Mouse (Mus musculus): ENCODE results near the gene Fgfrl1. TPM values are rescaled to one million over a fixed set of nuclear protein-coding genes. Genes with fewer than 3 reads are reported as not detected.
A peak's percentile ranks its signal among the peaks of the same experiment; 100 is the strongest.

Gene Fgfrl1
- polyA plus RNA-seq, 1 experiment from 2014 or later: 7.0 TPM

DNA sequence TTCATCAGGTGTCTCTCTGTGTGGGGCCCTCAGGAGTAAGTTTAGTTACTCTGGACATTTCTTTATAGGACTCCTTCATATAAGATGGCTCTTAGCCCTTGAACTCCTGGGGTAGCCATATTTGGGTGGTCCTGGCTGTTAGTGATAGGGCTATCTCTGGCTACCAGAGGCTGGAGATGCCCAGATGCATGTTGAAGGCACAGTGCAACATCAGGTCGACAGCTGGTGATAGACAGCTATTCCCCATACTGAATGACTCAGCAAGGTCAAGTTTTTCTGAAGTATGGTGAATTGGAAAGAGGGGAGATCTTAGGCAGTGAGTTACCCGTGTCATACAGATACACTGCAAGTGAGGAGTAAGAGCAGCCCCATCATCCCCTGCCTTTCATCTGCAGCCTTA, 15.6 kb downstream of the Fgfrl1 start:
- no peak overlapping the region for H3K4me2 ChIP-seq (replicated peaks)
- no peak overlapping the region for H3K4me3 ChIP-seq (replicated peaks; ENCODE audit: low read length)
- H3K27me3 ChIP-seq (ENCODE audit: control insufficient read depth, insufficient read depth, low read length): no peaks in the 10 kb centered on the region
- no peaks in the 10 kb centered on the region for H3K4me1 ChIP-seq (replicated peaks; ENCODE audit: control insufficient read depth, insufficient read depth, low read length)
- 95% methylated on average over 2 of the region's 2 CpGs for WGBS
- ATAC-seq (ENCODE audit: low FRiP score) (no peak), DNase-seq (ENCODE audit: low spot score) (no peak)
- no peaks in the 10 kb centered on the region; the same call in 1 of the 2 replicates for H3K36me3 ChIP-seq (replicated peaks; ENCODE audit: control insufficient read depth, insufficient read depth)
- H3K9me3 ChIP-seq (ENCODE audit: control insufficient read depth, low read length): no peaks in the 10 kb centered on the region
- no peak overlapping the region for H3K27ac ChIP-seq
- no peak overlapping the region for H3K9ac ChIP-seq

DNA sequence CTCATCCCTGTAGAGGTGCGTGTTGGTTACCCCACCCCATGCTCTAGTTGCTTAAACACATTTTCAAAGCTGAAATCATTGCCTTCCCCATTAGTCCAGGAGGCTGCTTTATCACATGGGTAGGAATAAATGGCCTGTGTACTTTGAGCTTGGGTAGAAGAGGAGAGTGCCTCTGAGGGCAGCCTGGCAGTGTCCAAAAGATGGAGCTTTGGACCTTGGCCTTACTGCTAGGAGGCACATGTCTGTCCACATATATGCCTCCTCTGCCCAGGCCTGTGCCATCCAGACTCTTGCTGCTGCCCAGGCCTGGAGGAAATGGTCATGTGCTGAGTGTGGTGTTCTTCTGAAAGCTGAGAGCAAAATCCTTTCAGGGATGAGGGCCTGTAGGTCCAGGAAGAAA, 16.2 kb downstream of the Fgfrl1 start:
- Histone ChIP-seq H3K4me3 (replicated peaks; ENCODE audit: low read length) (no peak overlapping the region), H3K36me3 (replicated peaks; ENCODE audit: control insufficient read depth, insufficient read depth) (no peaks in the 10 kb centered on the region; the same call in 1 of the 2 replicates), H3K9ac (no peak overlapping the region), H3K27me3 (ENCODE audit: control insufficient read depth, insufficient read depth, low read length) (no peaks in the 10 kb centered on the region), H3K4me1 (replicated peaks; ENCODE audit: control insufficient read depth, insufficient read depth, low read length) (no peaks in the 10 kb centered on the region), H3K9me3 (ENCODE audit: control insufficient read depth, low read length) (no peaks in the 10 kb centered on the region), H3K27ac (no peak overlapping the region), H3K4me2 (replicated peaks) (no peak overlapping the region)
- DNase-seq (ENCODE audit: low spot score) (no peak), ATAC-seq (ENCODE audit: low FRiP score) (no peak)
- WGBS: 100% methylated on average over 1 of the region's 1 CpGs

DNA sequence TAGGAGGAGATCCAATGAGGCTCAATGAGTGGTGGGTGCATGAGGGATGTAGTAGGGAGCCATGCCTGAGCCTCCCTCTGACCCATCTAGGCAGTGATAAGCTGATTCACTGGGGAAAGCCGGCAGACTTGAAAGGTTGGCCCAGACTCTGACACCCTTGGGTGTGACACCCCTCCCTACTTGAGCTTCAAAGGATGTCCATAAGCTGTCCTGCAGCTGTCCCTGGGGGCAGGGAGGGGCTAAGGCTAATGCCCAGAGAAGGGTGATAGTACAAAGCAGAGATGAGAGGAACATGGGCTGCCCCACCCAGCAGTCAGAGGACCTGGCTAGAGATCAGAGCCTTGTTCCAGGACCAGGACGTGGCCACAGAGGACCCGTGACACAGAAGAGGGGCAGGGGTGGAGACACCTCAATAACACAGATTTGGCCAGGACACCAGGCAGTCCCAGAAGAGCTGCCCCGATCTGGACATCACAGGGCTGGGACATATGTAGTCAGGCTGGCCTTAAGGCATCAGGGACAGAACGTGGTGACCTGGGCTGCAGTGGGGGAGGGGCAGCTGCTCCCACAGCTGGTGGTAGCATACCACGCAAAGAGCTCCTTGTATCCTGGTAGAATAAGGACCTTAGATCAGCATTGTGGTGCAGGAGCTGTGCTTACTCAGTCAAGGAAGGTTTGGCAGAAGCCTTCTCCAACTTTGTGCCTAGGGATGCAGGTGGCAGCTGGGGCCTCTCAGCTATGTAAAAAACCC, 17.0 kb downstream of the Fgfrl1 start:
- H3K4me3 ChIP-seq (replicated peaks; ENCODE audit: low read length): no peak overlapping the region
- DNase-seq (ENCODE audit: low spot score) (no peak), ATAC-seq (ENCODE audit: low FRiP score) (no peak)
- no peaks in the 10 kb centered on the region for H3K9me3 ChIP-seq (ENCODE audit: control insufficient read depth, low read length)
- no peaks in the 10 kb centered on the region; the same call in 1 of the 2 replicates for H3K36me3 ChIP-seq (replicated peaks; ENCODE audit: control insufficient read depth, insufficient read depth)
- no peak overlapping the region for H3K4me2 ChIP-seq (replicated peaks)
- H3K4me1 ChIP-seq (replicated peaks; ENCODE audit: control insufficient read depth, insufficient read depth, low read length): no peaks in the 10 kb centered on the region
- no peaks in the 10 kb centered on the region for H3K27me3 ChIP-seq (ENCODE audit: control insufficient read depth, insufficient read depth, low read length)
- no peak overlapping the region for H3K27ac ChIP-seq
- WGBS: 65% methylated on average over 6 of the region's 6 CpGs
- no peak overlapping the region for H3K9ac ChIP-seq

DNA sequence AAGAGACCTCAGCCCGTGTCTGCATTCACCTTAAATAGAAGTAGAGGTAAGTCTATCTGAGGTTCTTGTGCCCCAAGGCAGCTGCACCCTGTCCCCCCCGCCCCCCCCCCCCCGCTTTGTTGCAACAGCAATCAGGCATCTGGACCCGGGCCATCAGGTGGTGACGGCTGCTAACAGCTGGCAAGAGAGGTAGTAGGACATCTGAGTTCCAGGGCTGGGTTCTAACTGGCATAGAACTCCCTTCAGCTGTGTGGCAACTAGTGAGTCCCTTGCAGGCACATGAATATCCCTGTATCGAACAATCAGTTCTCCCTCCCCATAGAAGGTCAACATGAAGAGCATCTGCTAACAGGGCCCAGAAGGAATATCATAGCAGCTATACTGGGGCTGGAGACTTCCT, 19.8 kb downstream of the Fgfrl1 start:
- Histone ChIP-seq H3K4me1 (replicated peaks; ENCODE audit: control insufficient read depth, insufficient read depth, low read length) (no peaks in the 10 kb centered on the region), H3K4me3 (replicated peaks; ENCODE audit: low read length) (no peak overlapping the region), H3K9ac (no peak overlapping the region), H3K9me3 (ENCODE audit: control insufficient read depth, low read length) (no peaks in the 10 kb centered on the region), H3K27me3 (ENCODE audit: control insufficient read depth, insufficient read depth, low read length) (no peaks in the 10 kb centered on the region), H3K4me2 (replicated peaks) (no peak overlapping the region), H3K27ac (no peak overlapping the region), H3K36me3 (replicated peaks; ENCODE audit: control insufficient read depth, insufficient read depth) (no peaks in the 10 kb centered on the region)
- WGBS: 87% methylated on average over 5 of the region's 6 CpGs
- ATAC-seq (ENCODE audit: low FRiP score) (no peak), DNase-seq (ENCODE audit: low spot score) (no peak)

DNA sequence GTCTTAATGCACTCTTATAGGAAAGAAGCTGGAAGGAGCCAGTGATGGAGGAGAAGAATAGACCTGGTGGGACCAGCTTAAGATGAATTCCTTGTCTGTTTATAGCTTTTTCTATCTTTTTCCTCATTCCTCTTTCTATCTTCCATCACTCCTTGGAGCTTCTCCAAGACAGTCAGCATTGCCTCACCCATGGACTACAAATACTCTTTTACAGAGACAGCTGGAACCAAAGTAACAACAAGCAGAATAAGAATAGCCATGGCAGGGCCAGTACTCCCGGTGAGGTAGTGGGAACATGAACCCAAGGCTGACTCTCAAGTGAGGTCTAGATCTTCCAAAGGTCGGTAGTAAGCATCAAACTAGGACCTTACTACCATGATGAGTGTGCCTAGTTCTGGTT, 20.9 kb downstream of the Fgfrl1 start:
- Histone ChIP-seq H3K36me3 (replicated peaks; ENCODE audit: control insufficient read depth, insufficient read depth) (no peaks in the 10 kb centered on the region), H3K9me3 (ENCODE audit: control insufficient read depth, low read length) (no peaks in the 10 kb centered on the region), H3K27me3 (ENCODE audit: control insufficient read depth, insufficient read depth, low read length) (no peaks in the 10 kb centered on the region), H3K4me3 (replicated peaks; ENCODE audit: low read length) (no peak overlapping the region), H3K27ac (no peak overlapping the region), H3K4me1 (replicated peaks; ENCODE audit: control insufficient read depth, insufficient read depth, low read length) (no peaks in the 10 kb centered on the region), H3K9ac (no peak overlapping the region), H3K4me2 (replicated peaks) (no peak overlapping the region)
- no peak for DNase-seq (ENCODE audit: low spot score)
- WGBS: 89% methylated on average over 2 of the region's 2 CpGs
- no peak for ATAC-seq (ENCODE audit: low FRiP score)

DNA sequence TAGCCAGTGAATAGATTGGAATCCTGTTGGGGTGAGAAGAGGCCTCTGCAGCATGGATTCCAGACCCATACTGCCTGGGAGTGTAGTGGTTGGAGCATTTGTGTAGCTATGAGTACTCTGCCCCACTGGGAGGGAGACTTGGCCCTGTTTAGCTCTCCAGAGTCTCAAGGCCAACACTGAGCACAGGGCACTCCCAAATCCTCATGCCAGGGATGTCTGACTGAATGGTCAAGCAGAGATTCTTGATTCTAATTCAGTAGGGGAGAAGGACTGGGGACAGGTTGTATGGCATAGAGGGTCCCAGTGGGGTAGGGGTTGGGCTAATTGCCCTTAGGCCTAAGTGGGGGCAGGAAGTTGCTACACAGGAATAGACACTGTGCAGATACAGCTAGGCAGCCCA, 21.5 kb downstream of the Fgfrl1 start:
- H3K4me1 ChIP-seq (replicated peaks; ENCODE audit: control insufficient read depth, insufficient read depth, low read length): no peaks in the 10 kb centered on the region
- H3K4me2 ChIP-seq (replicated peaks): no peak overlapping the region
- H3K36me3 ChIP-seq (replicated peaks; ENCODE audit: control insufficient read depth, insufficient read depth): no peaks in the 10 kb centered on the region
- no peaks in the 10 kb centered on the region for H3K27me3 ChIP-seq (ENCODE audit: control insufficient read depth, insufficient read depth, low read length)
- DNase-seq (ENCODE audit: low spot score) (no peak), ATAC-seq (ENCODE audit: low FRiP score) (no peak)
- no peaks in the 10 kb centered on the region for H3K9me3 ChIP-seq (ENCODE audit: control insufficient read depth, low read length)
- no peak overlapping the region for H3K27ac ChIP-seq
- no peak overlapping the region for H3K9ac ChIP-seq
- H3K4me3 ChIP-seq (replicated peaks; ENCODE audit: low read length): no peak overlapping the region

DNA sequence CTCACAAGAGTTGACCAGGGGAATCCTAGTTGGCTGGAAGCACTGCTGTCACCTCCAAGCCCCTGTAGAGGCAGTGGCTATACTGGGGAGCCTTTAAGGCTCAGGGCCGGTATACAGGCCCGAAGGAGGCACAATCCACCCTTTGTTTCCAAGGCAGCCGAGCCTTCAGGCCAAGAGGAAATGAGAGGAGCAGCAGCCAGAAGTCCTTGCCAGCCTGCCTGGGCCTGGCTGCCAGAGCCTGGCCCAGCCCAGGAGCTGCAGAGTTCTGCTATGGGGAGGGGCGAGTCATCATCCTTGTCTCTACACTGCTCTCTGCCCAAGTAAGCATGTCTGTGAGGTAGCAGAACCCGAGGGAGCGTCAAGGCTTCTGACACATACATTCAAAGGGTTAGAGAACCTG, 22.0 kb downstream of the Fgfrl1 start:
- Histone ChIP-seq H3K4me2 (replicated peaks) (no peak overlapping the region), H3K4me3 (replicated peaks; ENCODE audit: low read length) (no peak overlapping the region), H3K36me3 (replicated peaks; ENCODE audit: control insufficient read depth, insufficient read depth) (no peaks in the 10 kb centered on the region), H3K9ac (no peak overlapping the region), H3K27ac (no peak overlapping the region), H3K4me1 (replicated peaks; ENCODE audit: control insufficient read depth, insufficient read depth, low read length) (no peaks in the 10 kb centered on the region), H3K27me3 (ENCODE audit: control insufficient read depth, insufficient read depth, low read length) (no peaks in the 10 kb centered on the region), H3K9me3 (ENCODE audit: control insufficient read depth, low read length) (no peaks in the 10 kb centered on the region)
- 58% methylated on average over 6 of the region's 6 CpGs for WGBS
- DNase-seq (ENCODE audit: low spot score): no peak
- ATAC-seq (ENCODE audit: low FRiP score): peak; percentile 79; the same call in 1 of the 2 replicates

DNA sequence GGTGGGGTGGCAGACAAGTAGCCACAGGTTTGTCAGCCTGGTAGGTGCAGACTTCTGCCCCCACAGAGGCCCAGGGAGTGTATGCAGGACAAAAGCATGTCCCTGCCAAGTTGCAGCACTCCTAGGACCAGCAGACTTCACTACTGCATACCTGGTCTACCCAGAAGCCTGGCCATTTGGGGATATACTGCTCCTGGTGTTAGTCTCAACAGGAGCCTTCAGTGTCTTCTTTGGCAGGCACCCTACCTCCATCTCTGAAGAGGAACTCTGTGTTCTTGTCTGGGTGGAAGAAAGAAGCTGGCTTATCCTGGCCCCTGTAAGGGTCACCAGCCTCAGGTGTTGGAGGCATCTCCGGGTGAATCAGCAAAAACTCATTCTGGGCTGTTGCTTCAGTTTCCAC, 23.8 kb downstream of the Fgfrl1 start:
- no peaks in the 10 kb centered on the region for H3K4me1 ChIP-seq (replicated peaks; ENCODE audit: control insufficient read depth, insufficient read depth, low read length)
- no peak overlapping the region for H3K4me2 ChIP-seq (replicated peaks)

DNA sequence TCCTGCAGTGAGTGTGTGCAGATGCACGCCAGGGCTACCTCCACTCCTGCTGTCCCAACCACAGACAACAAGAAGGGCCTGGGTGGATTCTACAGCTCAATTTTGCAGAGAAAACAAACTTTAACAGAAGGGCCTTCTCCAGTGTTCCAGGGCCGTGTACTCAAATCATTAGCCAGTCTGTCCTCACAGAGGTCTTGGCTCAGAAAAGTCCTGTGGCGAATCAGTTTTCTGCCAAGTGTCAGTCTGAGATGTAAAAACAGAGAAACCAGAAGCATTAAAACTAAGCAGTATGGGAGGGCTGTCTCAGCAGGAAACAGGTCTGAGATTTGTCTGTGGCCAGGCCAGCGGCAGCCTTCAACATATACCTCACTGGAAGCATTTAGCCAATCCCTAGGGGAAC, 25.9 kb downstream of the Fgfrl1 start:
- Histone ChIP-seq H3K27me3 (ENCODE audit: control insufficient read depth, insufficient read depth, low read length) (no peaks in the 10 kb centered on the region), H3K4me1 (replicated peaks; ENCODE audit: control insufficient read depth, insufficient read depth, low read length) (no peaks in the 10 kb centered on the region), H3K4me3 (replicated peaks; ENCODE audit: low read length) (no peak overlapping the region), H3K9ac (no peak overlapping the region), H3K27ac (no peak overlapping the region), H3K36me3 (replicated peaks; ENCODE audit: control insufficient read depth, insufficient read depth) (no peaks in the 10 kb centered on the region), H3K4me2 (replicated peaks) (no peak overlapping the region), H3K9me3 (ENCODE audit: control insufficient read depth, low read length) (no peaks in the 10 kb centered on the region)
- WGBS: 33% methylated on average over 4 of the region's 4 CpGs
- ATAC-seq (ENCODE audit: low FRiP score) (no peak), DNase-seq (ENCODE audit: low spot score) (peak; percentile 30)

More for the DNA sequence above, 23.8 kb downstream of the Fgfrl1 start:
- H3K4me3 ChIP-seq (replicated peaks; ENCODE audit: low read length): no peak overlapping the region
- H3K27me3 ChIP-seq (ENCODE audit: control insufficient read depth, insufficient read depth, low read length): no peaks in the 10 kb centered on the region
- ATAC-seq (ENCODE audit: low FRiP score): no peak
- H3K9me3 ChIP-seq (ENCODE audit: control insufficient read depth, low read length): no peaks in the 10 kb centered on the region
- H3K27ac ChIP-seq: no peak overlapping the region
- no peak overlapping the region for H3K9ac ChIP-seq
- no peak for DNase-seq (ENCODE audit: low spot score)
- whole genome bisulfite sequencing: 96% methylated on average over 1 of the region's 1 CpGs
- H3K36me3 ChIP-seq (replicated peaks; ENCODE audit: control insufficient read depth, insufficient read depth): no peaks in the 10 kb centered on the region

DNA sequence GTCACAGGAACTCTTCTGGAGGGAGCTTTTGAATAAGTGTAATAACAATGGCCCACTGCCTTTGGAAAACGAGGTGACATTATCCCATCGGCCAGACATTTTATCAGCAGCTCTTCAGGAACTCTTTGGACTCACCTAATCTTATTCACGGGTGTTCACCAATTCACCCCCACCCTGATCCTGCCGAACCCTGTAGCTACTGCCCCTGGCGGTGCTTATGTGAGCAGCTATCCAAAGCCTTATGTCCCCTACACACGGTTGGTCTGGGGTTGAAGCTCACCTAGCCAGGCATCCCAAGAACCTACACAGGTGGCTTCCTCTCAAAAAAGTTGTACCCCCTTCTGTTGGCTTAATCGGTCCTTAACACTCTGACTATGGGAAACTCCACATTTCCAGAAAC, 27.6 kb downstream of the Fgfrl1 start:
- Histone ChIP-seq H3K27ac (no peak overlapping the region), H3K27me3 (ENCODE audit: control insufficient read depth, insufficient read depth, low read length) (no peaks in the 10 kb centered on the region), H3K9ac (no peak overlapping the region), H3K36me3 (replicated peaks; ENCODE audit: control insufficient read depth, insufficient read depth) (no peaks in the 10 kb centered on the region), H3K9me3 (ENCODE audit: control insufficient read depth, low read length) (no peaks in the 10 kb centered on the region), H3K4me3 (replicated peaks; ENCODE audit: low read length) (no peak overlapping the region), H3K4me1 (replicated peaks; ENCODE audit: control insufficient read depth, insufficient read depth, low read length) (no peaks in the 10 kb centered on the region), H3K4me2 (replicated peaks) (no peak overlapping the region)
- no peak for DNase-seq (ENCODE audit: low spot score)
- no peak for ATAC-seq (ENCODE audit: low FRiP score)
- whole genome bisulfite sequencing: 71% methylated on average over 7 of the region's 7 CpGs

Measured in hindbrain, embryonic 14.5 days (tissue).